Mouse (Mus musculus) heart, postnatal 25 days (tissue): ENCODE data around the gene Kbtbd7. TPM values are rescaled to one million over a fixed set of nuclear protein-coding genes. Genes with fewer than 3 reads are reported as not detected.
"Not testable (repeated sequence)": the region's sequence is repeated elsewhere in the genome, so short reads cannot be mapped to it uniquely, and the experiment has no call there.

Experiments used
- DNase-seq: peaks from one replicate; pipeline ENCODE4 v3.0.0; 2022; ENCODE audit warnings: low spot score
- intact Hi-C: fragments of 180-260 bp; cut with DNase I; formaldehyde crosslinking; loops from one replicate; pipeline ENCODE4 v1.15.1; 2025
- total RNA-seq, 2 experiments: library from RNA; stranded (reverse); gene quantifications; 2 replicates each; pipeline ENCODE4 v1.2.3; 2021

Gene Kbtbd7
- total RNA-seq, 2 experiments from 2014 or later: 10.3 to 12.0 TPM

- no peak for DNase-seq
- intact Hi-C loops: no loop called here
These were observed 18.3 kb downstream of the Kbtbd7 start for GRCm38 (mm10) chr14:79444601-79445000.

GRCm38 (mm10) chr14:79445055-79445620 lies 18.8 kb downstream of the Kbtbd7 start:
- DNase-seq: no peak
- intact Hi-C loops: no loop called here

GRCm38 (mm10) chr14:79451681-79452590 lies 25.6 kb downstream of the Kbtbd7 start, which contains the start of gene Kbtbd6:
Kbtbd6 (plus strand) TSS chr14:79451835.
- intact Hi-C loops: loop anchor here (2.0 kb wide), 1 partner anchor 23 kb away; no protein-coding TSS in a partner anchor
- DNase-seq: peak; percentile 55

- intact Hi-C loops: not testable (repeated sequence)
These were observed 26.3 kb downstream of the Kbtbd7 start for GRCm38 (mm10) chr14:79452591-79452934.

GRCm38 (mm10) chr14:79460401-79460800 lies 34.1 kb downstream of the Kbtbd7 start:
- intact Hi-C loops: no loop called here
- DNase-seq: no peak

More at GRCm38 (mm10) chr14:79452591-79452934, 26.3 kb downstream of the Kbtbd7 start:
- not testable (repeated sequence) for DNase-seq

GRCm38 (mm10) chr14:79460988-79461387 lies 34.7 kb downstream of the Kbtbd7 start:
- intact Hi-C loops: no loop called here
- DNase-seq: no peak

- no peak for DNase-seq
- intact Hi-C loops: loop anchor here (2.0 kb wide), 1 partner anchor 69 kb away; the partner anchor contains the start of gene Mtrf1
These were observed 39.3 kb downstream of the Kbtbd7 start for GRCm38 (mm10) chr14:79465623-79466022.

GRCm38 (mm10) chr14:79467621-79468020 lies 41.3 kb downstream of the Kbtbd7 start:
- intact Hi-C loops: loop anchor here (2.0 kb wide), 1 partner anchor 71 kb away; the partner anchor contains the start of gene Mtrf1
- DNase-seq: no peak

GRCm38 (mm10) chr14:79473384-79473783 lies 47.1 kb downstream of the Kbtbd7 start:
- no peak for DNase-seq
- intact Hi-C loops: no loop called here

Other genes with a start within 250 kb of the Kbtbd7 start
- not detected for gene Zfp957, start 179.1 kb upstream of the Kbtbd7 start, total RNA-seq
- gene Rgcc, start 124.9 kb upstream of the Kbtbd7 start, total RNA-seq: 10 to 100 TPM; 37.9 to 54.5 TPM
- gene Naa16, start 35.7 kb upstream of the Kbtbd7 start, total RNA-seq: 10 to 100 TPM in 1 of 2 experiments, 1 to 10 TPM in 1; 10.0 to 10.6 TPM
- 1 to 10 TPM; 6.4 to 7.3 TPM for gene Mtrf1, start 28.7 kb upstream of the Kbtbd7 start, total RNA-seq
- under 1 TPM; 0.17 to 0.29 TPM for gene Kbtbd6, start 25.3 kb downstream of the Kbtbd7 start, total RNA-seq
- gene Elf1, start 54.7 kb downstream of the Kbtbd7 start, total RNA-seq: 10 to 100 TPM; 15.2 to 17.0 TPM
- gene Wbp4, start 55.0 kb downstream of the Kbtbd7 start, total RNA-seq: 10 to 100 TPM; 18.8 to 21.6 TPM
- gene Sugt1, start 161.2 kb downstream of the Kbtbd7 start, total RNA-seq: 10 to 100 TPM; 65.5 to 75.5 TPM
- gene Cnmd, start 235.7 kb downstream of the Kbtbd7 start, total RNA-seq: under 1 TPM; 0.62 to 0.81 TPM